Mouse (Mus musculus) layer of hippocampus, postnatal 25 days (tissue): ENCODE results near the gene Grhpr. TPM values are rescaled to one million over a fixed set of nuclear protein-coding genes. Genes with fewer than 3 reads are reported as not detected.
A peak's percentile ranks its signal among the peaks of the same experiment; 100 is the strongest.
"Not testable (repeated sequence)": the region's sequence is repeated elsewhere in the genome, so short reads cannot be mapped to it uniquely, and the experiment has no call there.

Experiments used
- DNase-seq, 2 experiments: peaks; one replicate each; pipeline ENCODE4 v3.0.0; 2022; ENCODE audit warnings: mixed read lengths in 2 of 2, low spot score in 1 of 2; ENCODE audit errors: extremely low spot score in 1 of 2
- total RNA-seq, 2 experiments: library from RNA; stranded (reverse); gene quantifications; 2 replicates each; pipeline ENCODE4 v1.2.3; 2021

Gene Grhpr
- total RNA-seq, 2 experiments from 2014 or later: 22.2 to 31.1 TPM

DNA sequence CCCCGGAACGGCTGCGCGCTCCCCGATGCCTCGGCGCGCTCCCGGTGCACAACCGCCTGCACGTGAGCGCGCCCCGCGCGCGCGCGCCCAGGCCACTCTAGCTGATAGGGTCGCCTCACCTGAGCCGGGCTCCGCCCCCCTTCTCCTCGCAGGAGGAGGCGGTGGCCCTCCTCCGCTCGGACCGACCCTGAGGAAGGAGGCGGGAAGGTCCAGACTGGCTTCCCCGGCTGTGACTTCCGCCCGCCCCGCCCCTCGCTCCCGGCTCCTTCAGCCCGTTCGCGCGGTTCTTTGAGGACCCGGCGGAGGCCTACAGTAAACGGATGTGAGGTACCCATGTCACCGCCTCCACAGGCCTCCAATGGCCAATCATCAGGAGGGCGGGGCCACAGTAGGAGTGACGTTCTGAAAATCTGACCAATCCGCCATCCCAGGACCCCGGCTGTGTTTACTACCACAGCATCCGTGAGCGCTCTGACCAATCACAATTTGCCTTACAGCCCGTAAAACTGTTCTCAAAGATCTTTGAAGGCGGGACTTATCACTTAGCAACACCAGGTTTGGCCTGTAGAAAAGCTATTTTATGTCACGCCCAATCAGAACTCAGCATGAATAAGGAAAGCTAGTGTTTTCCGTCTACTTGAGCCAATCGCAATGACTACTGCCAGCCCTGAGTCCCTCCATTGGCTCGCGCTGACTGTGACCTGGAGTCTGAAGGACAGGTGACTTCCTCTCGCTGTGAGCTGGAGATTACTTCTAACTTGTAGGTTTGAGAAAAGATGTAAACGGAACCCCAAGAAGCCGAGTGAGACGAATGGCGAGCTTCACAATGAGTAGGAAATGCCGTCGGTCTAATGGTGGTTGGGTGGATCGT lies 31.1 kb downstream of the Grhpr start, which contains the start of gene Zbtb5:
TSS of gene Zbtb5 (minus strand) at position 308 of the 871 bp plus-strand sequence.
- DNase-seq: peak; percentile 89 to 90

DNA sequence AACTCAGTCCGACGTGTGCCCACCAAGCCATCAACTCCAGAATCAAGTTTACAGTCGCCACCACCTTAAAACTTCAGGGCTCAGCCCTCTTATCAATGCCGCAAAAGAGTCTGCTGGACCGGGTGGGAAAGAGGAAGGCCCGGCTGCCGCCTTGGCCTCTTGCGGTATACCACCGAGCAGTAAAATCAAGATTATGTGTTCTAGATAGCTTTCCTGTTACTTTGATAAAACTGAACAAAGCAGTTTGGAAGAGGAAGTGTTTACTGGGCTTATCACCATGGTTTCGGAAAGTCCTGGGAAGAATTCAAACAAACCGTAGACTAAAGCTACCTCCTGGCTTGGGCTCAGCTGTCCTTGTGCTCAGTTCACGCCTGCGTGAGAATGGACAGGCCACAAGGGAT lies 31.8 kb downstream of the Grhpr start:
- DNase-seq: no peak

DNA sequence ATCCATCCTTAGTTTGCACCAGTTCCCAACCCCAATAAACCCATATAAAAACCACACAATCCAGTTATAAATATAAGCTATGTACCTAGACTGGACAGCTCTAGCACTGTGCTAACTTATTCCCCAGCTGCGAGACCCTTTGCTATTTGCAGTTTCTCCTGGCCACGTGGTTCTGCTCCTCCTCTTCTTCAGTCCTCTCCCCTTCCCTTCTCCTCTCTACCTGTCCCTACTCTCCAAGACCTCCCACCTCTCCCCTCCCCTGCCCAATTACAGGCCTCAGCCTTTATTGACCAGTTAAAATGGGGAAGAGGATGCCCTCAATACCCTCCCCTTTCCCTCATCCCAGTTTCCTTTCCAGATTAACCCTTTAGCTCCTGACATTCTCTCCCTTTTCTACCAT lies 32.3 kb downstream of the Grhpr start:
- no peak for DNase-seq

DNA sequence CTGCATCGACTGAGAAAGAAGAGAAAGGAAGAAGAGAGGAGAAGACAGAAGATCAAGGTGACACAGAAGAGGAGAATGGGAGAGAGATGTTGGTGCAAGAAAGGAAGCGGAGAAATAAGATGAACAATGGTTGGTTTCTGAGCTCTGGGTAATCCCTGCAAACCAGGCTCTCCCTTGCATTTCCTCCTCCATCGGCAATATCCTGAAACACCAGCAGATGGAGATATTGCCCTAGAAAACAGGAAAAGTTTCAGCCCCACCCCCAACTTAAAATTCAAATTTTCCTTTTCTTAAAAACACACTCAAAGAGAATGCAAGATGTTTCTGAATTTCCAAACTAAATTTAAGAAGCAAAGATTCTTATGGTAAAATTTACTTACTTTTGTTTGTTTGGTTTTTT lies 34.4 kb downstream of the Grhpr start:
- peak in 1 of 2 experiments; percentile 71 for DNase-seq

DNA sequence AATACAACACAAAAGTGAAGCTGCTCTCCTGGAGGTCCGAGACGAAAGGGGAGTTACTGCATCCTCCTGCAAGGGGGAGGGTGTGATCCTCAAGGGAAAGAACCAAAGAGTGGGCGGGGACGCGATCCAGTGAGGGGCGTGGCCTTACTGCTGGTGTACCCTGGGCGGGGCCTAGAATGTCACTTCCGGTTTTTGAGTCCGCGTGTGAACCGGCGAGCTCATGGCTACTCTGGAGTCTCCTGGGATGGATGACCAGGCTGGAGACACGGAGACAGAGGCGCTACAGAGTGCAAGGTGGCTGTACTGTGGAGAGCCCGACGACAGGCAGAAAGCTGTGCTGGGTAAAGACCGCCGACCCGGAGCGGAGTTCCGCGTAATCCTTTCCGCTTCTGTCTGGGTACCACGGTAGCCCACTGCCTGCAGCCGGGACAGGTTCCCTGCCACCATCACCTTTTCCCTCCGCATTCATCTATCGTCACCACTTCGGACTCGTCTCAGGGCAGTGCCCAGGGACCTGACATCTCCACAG lies 37.3 kb downstream of the Grhpr start, which contains the start of gene Polr1e:
TSS of gene Polr1e (plus strand) at position 132 of the 529 bp plus-strand sequence.
- peak; percentile 56 to 70 for DNase-seq

DNA sequence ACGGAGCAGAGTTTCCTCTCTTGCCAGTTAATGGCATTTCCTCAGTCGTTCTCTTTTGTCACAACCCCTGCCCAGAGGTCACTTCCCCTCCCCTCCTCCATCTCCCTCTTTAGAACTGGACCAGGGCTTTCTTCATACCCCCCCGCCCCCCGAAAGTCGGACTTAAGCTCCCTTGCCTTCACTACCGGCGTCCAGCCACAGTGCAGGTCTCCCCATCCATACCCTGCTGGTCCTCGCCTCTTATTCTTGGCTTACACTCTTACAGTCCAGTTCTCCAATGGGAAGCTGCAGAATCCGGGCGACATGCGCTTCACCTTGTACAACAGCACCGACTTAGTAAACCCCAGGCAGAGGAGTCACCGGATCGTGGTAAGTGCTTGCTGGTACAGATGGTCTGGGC lies 37.8 kb downstream of the Grhpr start:
- DNase-seq: no peak

DNA sequence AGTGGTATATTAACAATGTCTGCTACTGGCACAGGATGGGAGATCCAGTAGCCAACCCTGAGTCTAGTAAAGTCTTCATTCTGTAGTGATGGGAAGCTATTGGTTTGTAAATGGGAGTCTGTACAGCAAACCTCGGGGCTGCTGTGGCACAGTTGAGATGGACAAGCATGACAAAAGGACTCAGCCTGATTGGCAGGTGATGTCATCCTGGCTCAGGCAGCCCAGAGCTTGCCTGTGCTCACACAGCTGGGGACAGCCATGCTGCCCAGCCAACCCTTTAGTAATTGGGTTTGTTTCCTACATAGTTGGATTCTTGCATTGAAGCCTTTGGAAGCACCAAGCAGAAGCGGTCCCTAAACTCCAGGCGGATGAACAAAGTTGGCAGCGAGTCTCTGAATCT lies 45.3 kb downstream of the Grhpr start:
- DNase-seq: no peak

DNA sequence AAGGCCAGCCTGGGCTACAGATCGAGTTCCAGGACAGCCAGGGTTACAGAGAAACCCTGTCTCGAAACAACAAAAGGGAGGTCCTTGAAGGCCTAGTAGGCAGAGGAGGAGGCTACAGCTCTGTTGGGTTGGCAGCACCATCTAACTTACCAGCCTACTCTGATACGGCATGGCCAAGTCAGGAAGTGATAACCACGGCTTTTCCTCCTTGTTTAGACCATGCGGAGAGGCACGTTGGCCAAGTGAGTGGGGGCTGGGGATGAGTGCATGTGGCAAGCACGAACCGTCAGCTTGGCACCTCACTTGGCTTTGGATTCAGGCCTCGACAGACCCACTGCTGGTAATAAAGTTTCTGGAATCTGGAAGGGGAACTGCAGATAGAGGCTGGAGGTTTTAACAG lies 51.4 kb downstream of the Grhpr start:
- no peak for DNase-seq

DNA sequence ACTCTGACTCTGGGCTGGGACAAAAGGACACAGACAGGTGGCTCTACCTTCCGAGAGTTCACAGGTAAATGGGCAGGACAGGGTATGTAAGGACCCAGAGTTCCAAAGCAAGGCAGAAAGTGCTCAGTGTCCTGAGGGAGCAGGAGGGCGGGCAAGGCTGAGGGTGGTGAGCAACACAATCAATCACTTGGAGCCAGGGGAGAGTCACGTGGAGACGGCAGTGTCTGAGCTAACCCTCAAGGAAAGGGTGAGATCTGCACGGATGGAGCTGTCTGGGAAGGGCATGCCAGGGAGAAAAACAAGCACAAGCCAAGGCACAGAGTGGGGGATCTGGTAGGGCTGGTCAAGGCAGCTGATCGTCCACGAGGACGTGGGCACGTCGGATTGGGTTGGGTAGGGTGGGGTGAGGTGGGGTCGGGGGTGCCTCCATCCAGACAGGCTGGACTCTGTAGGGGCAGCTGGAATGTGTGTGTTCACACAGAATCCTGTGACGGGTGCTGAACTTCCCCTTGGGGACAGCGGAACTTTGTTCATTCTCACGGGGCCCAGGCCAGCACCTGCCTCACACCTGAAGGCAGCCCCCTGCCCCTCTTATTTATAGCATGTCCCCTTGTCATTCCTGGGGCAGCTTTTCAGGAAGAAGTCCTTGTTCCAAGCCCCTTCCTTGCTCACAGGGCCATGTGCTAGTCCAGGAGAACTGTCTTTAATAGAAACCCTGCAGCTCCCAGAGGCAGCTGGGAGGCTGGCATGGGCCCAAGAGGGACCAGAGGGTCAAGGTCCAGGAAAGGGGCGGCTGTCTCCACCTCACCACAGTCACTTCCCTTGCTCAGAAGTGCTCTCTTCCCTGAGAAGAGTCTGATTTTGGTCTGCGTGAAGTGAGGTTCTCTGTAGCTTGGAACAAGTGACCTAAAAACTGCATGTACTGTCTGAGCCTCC lies 53.8 kb downstream of the Grhpr start:
- DNase-seq: no peak

DNA sequence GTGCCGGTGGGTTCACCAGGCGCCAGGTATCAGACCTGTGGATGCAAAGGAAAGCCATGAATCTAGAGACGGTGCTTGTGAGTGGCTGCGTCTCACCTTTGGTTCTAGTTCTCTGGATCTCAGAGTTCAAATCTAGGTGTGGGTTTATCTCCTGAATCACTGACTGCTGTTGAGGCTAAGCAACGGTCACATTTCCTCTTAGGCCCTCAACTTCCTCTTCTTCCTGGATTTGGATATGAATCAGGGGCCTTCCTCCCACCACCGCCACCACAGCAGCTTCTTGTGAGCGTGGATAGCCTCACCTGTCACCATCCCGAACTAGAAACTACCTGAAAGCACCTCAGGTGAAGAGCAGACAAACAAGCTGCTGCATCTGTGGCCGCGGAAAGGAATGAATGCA lies 54.9 kb downstream of the Grhpr start:
- DNase-seq: no peak

DNA sequence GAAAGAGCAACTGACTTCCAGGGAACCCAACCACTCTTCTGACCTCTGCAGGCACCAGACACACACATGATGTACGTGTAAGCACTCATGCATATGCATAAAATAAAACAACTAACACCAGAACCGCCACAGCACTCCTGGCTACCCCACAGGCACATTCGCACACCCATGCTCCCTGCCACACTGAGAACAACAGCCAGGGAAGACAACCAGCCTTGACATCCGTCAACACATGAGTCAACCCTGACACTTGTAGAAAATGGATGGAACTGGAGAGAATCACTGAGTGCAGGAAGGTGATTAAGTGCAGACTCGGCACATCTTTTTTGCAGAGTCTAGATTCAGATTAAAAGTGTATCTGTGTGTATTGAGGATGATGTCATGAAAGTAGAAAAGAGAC lies 55.4 kb downstream of the Grhpr start:
- DNase-seq: no peak

DNA sequence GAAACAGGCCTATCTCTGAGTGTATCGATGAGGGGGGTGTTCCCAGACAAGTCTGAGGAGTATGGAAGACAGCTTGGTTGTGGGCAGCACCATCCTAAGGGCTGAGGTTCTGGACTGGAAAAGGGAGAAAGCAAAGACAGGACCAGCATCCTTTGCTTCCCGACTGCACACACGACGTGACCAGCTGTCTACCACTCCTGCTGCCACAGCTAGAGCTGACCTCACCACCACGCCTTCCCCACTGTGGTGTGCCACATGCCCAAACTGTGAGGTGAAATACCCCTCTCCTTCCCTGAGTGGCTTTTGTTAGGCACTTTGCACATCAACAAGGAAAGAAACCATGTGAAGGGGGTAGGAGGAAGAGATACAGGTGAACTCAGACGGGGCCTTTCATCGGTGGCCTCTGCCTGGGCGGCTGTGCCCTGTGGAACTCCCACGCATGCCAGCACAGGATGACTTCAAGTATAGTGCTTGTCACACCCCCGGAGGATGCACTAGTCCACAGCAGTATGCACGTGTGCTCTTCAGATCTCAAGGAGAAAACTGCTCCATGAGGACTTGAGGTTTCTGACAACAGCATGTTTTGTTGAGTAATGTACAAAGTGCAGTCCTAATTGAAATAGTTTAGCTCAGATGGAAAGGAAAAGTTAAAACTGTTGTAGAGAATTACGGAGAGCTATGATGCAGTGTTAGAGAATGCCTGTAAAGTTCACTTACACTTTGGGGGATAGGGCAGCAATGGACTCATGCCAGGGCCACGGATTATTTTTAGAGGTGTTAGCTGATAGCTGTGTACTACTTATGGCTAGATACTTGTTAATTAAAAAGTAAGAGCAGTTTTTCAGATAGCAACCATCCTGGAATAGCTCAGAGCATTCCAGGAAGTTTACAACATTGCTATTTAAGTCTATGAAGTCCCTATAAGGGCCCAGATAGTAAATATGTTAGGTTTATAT lies 56.5 kb downstream of the Grhpr start:
- DNase-seq: no peak

DNA sequence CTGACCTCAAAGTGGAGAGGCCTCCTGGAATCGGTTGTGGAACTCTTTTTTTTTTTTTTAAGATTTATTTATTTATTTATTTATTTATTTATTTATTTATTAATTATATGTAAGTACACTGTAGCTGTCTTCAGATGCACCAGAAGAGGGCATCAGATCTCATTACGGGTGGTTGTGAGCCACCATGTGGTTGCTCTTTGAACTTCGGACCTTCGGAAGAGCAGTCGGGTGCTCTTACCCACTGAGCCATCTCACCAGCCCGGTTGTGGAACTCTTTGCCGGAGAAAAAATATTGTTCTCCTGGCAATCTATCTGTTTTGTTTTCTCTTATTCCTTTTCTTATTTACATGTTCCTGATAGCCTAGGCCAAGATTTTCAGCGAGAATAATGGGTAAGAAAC lies 57.7 kb downstream of the Grhpr start:
- DNase-seq: not testable (repeated sequence)

DNA sequence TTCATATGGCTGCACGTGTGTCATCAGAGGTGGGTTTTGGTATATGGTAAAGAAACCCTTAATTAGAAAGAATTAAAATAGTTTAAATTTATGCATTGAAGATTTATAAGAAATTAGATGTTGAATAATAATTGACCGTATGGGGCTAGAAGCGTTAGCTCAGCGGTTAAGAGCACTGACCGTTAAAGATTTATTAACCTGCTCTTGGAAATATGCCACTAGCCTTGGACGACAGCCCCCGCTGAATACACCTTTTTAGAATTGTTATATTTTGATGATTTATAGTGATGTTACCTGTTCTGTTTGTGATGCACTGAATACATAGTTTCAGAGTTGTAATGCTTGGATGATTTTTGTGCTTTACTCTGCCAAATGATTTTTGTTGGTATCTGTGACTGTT lies 58.4 kb downstream of the Grhpr start:
- DNase-seq: not testable (repeated sequence)

Other genes starting within 250 kb of the Grhpr start
- gene Zcchc7, start 225.5 kb upstream of the Grhpr start, total RNA-seq: 10 to 100 TPM; 48.8 to 70.9 TPM
- 10 to 100 TPM; 10.1 TPM for gene Zbtb5, start 31.0 kb downstream of the Grhpr start, total RNA-seq
- 10 to 100 TPM in 1 of 2 experiments, 1 to 10 TPM in 1; 9.1 to 10.5 TPM for gene Polr1e, start 37.2 kb downstream of the Grhpr start, total RNA-seq
- gene Fbxo10, start 103.2 kb downstream of the Grhpr start, total RNA-seq: 10 to 100 TPM; 41.1 to 44.4 TPM
- 10 to 100 TPM; 62.1 to 76.6 TPM for gene Tomm5, start 126.7 kb downstream of the Grhpr start, total RNA-seq
- 10 to 100 TPM; 15.1 to 16.6 TPM for gene Frmpd1, start 203.5 kb downstream of the Grhpr start, total RNA-seq